Mouse (Mus musculus) olfactory bulb, adult 2 months (tissue): ENCODE data around the gene Cldn1.

ENCODE experiments used
- CTCF ChIP-seq: fragments of 200-500 bp; IDR thresholded peaks from 2 replicates; pipeline ENCODE4 v1.5.1; 2012; ENCODE audit warnings: low read depth, mild to moderate bottlenecking, low read length, moderate library complexity; ENCODE audit not compliant: insufficient read depth
- POLR2A ChIP-seq: fragments of 200-500 bp; IDR thresholded peaks from 2 replicates; pipeline ENCODE4 v1.6.1; 2012; ENCODE audit warnings: mild to moderate bottlenecking, low read depth, low read length, moderate library complexity; ENCODE audit not compliant: insufficient read depth

GRCm38 (mm10) chr16:26359619-26360018, 12.0 kb downstream of the Cldn1 start:
- TF ChIP-seq CTCF (no peak), POLR2A (no peak)
